Mouse (Mus musculus): ENCODE data around the gene Mbd5. TPM values are rescaled to one million over a fixed set of nuclear protein-coding genes. Genes with fewer than 3 reads are reported as not detected.

The Mbd5 gene
- polyA plus RNA-seq, 1 experiment from 2014 or later: 18.5 TPM

DNA sequence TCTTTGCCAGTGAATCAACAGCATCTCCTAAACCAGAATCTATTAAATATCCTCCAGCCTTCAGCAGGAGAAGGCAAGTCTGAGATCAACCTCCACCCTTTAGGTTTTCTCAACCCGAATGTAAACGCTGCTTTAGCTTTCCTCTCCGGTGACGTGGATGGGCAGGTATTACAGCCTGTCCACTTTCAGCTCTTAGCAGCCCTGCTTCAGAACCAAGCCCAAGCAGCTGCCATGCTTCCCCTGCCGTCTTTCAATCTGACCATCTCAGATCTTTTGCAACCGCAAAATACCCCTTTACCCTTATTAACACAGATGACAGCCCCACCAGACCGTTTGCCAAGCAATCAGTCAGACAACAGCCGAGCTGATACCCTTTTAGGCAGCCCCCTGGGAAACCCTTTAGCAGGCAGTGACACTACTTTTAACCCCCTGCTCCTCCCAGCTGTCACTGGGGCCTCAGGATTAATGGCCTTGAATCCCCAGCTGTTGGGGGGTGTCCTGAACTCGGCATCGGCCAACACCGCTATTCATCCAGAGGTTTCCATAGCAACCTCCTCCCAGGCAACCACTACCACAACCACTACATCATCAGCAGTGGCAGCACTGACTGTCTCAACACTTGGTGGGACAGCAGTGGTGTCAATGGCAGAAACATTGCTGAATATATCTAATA lies 323.1 kb downstream of the Mbd5 start:
- 32% methylated on average over 11 of the region's 11 CpGs for WGBS
- H3K27me3 ChIP-seq (replicated peaks): no peaks in the 10 kb centered on the region
- no peak for ATAC-seq (ENCODE audit: extremely low read depth, insufficient number of reproducible peaks, low FRiP score, low TSS enrichment)
- no peak overlapping the region for H3K4me3 ChIP-seq
- no peak overlapping the region for H3K27ac ChIP-seq (replicated peaks)
- H3K9ac ChIP-seq: no peak overlapping the region
- H3K4me2 ChIP-seq: no peak overlapping the region
- peaks cover 5% of the 10 kb centered on the region; the same call in 1 of the 2 replicates for H3K4me1 ChIP-seq
- no peaks in the 10 kb centered on the region for H3K9me3 ChIP-seq
- peaks cover 3% of the 10 kb centered on the region for H3K36me3 ChIP-seq

- 77% methylated on average over 4 of the region's 4 CpGs for WGBS
- no peaks in the 10 kb centered on the region for H3K27me3 ChIP-seq (replicated peaks)
- no peak overlapping the region for H3K9ac ChIP-seq
- no peaks in the 10 kb centered on the region for H3K9me3 ChIP-seq
- H3K4me3 ChIP-seq: no peak overlapping the region
- peaks cover 12% of the 10 kb centered on the region for H3K36me3 ChIP-seq
- H3K27ac ChIP-seq (replicated peaks): no peak overlapping the region
- H3K4me1 ChIP-seq: peaks cover 5% of the 10 kb centered on the region; the same call in 1 of the 2 replicates
- no peak overlapping the region for H3K4me2 ChIP-seq
- no peak for ATAC-seq (ENCODE audit: extremely low read depth, insufficient number of reproducible peaks, low FRiP score, low TSS enrichment)
Observed at GRCm38 (mm10) chr2:49276017-49276722, 326.9 kb downstream of the Mbd5 start.

DNA sequence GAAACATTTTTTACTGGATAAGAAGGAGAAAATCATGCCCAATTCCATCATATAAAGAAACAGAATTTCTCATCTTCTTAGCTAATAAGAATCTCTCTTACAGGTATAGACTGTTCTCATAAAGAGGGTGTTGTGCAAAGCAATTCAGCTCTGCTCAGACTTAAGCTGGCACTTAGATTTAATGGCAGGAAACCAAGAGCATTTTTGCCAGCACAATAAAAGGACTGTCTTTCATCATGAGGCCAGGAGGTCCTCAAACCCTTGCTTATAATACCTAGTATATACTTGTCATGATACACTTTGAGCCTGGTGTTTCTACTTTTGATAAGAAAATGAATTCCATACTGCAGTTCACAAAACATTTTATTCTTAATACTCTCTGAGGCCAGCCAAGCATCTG lies 331.2 kb downstream of the Mbd5 start:
- Histone ChIP-seq H3K4me2 (no peak overlapping the region), H3K4me1 (no peaks in the 10 kb centered on the region), H3K36me3 (peaks cover 12% of the 10 kb centered on the region), H3K9ac (no peak overlapping the region), H3K27ac (replicated peaks) (no peak overlapping the region), H3K27me3 (replicated peaks) (no peaks in the 10 kb centered on the region), H3K4me3 (no peak overlapping the region), H3K9me3 (no peaks in the 10 kb centered on the region)
- no peak for ATAC-seq (ENCODE audit: extremely low read depth, insufficient number of reproducible peaks, low FRiP score, low TSS enrichment)

DNA sequence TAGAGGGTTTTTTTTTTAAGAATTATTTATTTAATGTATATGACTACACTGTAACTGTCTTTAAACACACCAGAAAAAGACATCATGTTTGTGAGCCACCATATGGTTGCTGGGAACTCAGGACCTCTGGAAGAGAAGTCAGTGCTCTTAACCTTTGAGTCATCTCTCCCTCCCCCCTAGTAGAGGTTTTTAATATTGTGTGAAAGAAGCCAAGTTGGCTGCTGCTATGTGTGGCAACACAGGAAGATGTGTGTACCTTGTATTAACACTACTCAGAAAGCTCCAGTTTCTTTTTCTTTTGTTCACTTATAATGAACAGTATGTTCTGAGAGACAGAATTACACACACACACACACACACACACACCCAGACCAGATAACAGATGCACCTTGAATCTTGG lies 334.3 kb downstream of the Mbd5 start:
- H3K27ac ChIP-seq (replicated peaks): no peak overlapping the region
- H3K9me3 ChIP-seq: no peaks in the 10 kb centered on the region
- H3K27me3 ChIP-seq (replicated peaks): no peaks in the 10 kb centered on the region
- H3K36me3 ChIP-seq: peaks cover 4% of the 10 kb centered on the region; the same call in 1 of the 2 replicates
- no peak overlapping the region for H3K4me2 ChIP-seq
- no peak for ATAC-seq (ENCODE audit: extremely low read depth, insufficient number of reproducible peaks, low FRiP score, low TSS enrichment)
- no peak overlapping the region for H3K4me3 ChIP-seq
- no peaks in the 10 kb centered on the region for H3K4me1 ChIP-seq
- H3K9ac ChIP-seq: no peak overlapping the region

DNA sequence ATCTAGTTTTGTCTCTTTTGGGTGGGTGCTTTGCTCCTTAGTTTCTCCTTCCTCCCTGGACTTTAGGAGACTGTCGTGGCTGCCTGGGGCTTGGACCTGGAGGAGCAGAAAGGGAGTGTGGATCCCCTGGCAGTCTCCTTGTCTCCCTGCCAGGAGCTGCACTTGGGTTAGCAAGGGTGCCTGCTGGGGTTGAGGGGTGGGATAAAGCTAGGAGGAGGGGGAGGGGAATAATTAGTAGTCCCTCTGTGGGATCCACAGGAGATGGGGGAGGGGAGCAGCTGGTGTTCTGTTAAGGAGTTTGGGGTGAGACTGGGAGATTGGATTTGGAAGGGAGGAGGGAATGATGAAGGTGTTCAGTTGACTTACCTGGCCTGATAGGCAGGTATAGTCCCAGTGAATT lies 337.7 kb downstream of the Mbd5 start:
- H3K9me3 ChIP-seq: no peaks in the 10 kb centered on the region
- no peaks in the 10 kb centered on the region for H3K27me3 ChIP-seq (replicated peaks)
- H3K4me2 ChIP-seq: no peak overlapping the region
- no peak for ATAC-seq (ENCODE audit: extremely low read depth, insufficient number of reproducible peaks, low FRiP score, low TSS enrichment)
- no peak overlapping the region for H3K27ac ChIP-seq (replicated peaks)
- no peaks in the 10 kb centered on the region for H3K4me1 ChIP-seq
- no peak overlapping the region for H3K4me3 ChIP-seq
- 31% methylated on average over 1 of the region's 1 CpGs for whole genome bisulfite sequencing
- H3K36me3 ChIP-seq: peaks cover 10% of the 10 kb centered on the region
- H3K9ac ChIP-seq: no peak overlapping the region

- no peak overlapping the region for H3K4me3 ChIP-seq
- ATAC-seq (ENCODE audit: extremely low read depth, insufficient number of reproducible peaks, low FRiP score, low TSS enrichment): no peak
- H3K4me1 ChIP-seq: no peaks in the 10 kb centered on the region
- no peak overlapping the region for H3K4me2 ChIP-seq
- no peak overlapping the region for H3K9ac ChIP-seq
- 70% methylated on average over 2 of the region's 2 CpGs for WGBS
- no peaks in the 10 kb centered on the region for H3K27me3 ChIP-seq (replicated peaks)
- no peaks in the 10 kb centered on the region for H3K9me3 ChIP-seq
- no peak overlapping the region for H3K27ac ChIP-seq (replicated peaks)
- peaks cover 10% of the 10 kb centered on the region for H3K36me3 ChIP-seq
Observed at GRCm38 (mm10) chr2:49291709-49292108, 342.4 kb downstream of the Mbd5 start.

DNA sequence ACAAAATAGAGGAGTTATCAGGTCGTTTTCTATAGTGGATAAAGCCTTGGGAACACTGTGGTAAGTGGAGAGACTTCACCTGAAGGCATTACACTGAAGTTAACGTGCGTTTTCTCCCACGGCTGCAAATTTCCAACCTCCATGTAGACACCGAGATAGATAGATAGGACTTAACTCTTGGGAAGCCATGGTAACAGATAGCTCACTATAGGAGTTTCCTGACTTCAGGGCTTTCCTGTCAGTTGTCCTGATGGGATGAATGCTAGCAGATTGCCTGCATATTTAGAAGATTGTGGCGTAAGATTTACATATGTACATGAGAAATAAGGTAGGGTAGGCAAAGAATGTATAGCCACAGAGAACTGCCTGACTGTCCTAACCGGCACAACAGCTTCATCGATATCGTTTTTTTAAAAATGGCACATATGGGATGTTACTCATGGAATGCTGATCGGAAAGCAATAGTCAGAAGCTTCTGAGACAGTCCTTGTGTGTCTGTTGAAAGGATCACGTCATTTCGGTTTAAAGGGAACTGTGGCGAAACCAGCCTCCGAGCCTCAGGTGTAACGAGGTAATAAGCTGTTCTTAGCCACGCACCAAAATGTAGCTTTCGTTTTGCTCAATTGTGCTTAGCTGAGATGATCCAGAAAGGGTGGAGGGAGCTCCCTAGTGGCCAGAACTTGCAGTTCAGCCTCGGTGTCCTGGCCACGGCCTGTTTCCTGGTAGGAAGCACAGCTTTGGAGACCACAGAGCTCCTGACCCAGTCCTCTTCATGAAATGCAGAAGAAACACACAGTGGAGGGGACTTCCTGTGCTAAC lies 363.5 kb downstream of the Mbd5 start:
- no peak; the same call in 1 of the 2 replicates for ATAC-seq (ENCODE audit: extremely low read depth, insufficient number of reproducible peaks, low FRiP score, low TSS enrichment)
- WGBS: 35% methylated on average over 19 of the region's 19 CpGs

GRCm38 (mm10) chr2:49333594-49333993 lies 384.3 kb downstream of the Mbd5 start:
- Histone ChIP-seq H3K4me1 (no peaks in the 10 kb centered on the region), H3K9me3 (no peaks in the 10 kb centered on the region), H3K9ac (no peak overlapping the region), H3K36me3 (no peaks in the 10 kb centered on the region), H3K4me3 (no peak overlapping the region), H3K27me3 (replicated peaks) (no peaks in the 10 kb centered on the region), H3K27ac (replicated peaks) (no peak overlapping the region), H3K4me2 (no peak overlapping the region)
- 81% methylated on average over 7 of the region's 7 CpGs for WGBS
- ATAC-seq (ENCODE audit: extremely low read depth, insufficient number of reproducible peaks, low FRiP score, low TSS enrichment): no peak

More for the DNA sequence above, 363.5 kb downstream of the Mbd5 start:
- Histone ChIP-seq H3K4me3 (peak overlapping the region; percentile 59), H3K27ac (replicated peaks) (no peak overlapping the region), H3K4me1 (peaks cover 4% of the 10 kb centered on the region), H3K36me3 (no peaks in the 10 kb centered on the region), H3K9ac (peak overlapping the region; percentile 77), H3K9me3 (no peaks in the 10 kb centered on the region), H3K27me3 (replicated peaks) (no peaks in the 10 kb centered on the region), H3K4me2 (peak overlapping the region; percentile 76)

GRCm38 (mm10) chr2:49335267-49335666 lies 386.0 kb downstream of the Mbd5 start:
- no peaks in the 10 kb centered on the region for H3K27me3 ChIP-seq (replicated peaks)
- WGBS: 85% methylated on average over 9 of the region's 9 CpGs
- no peaks in the 10 kb centered on the region for H3K9me3 ChIP-seq
- no peak overlapping the region for H3K4me2 ChIP-seq
- no peaks in the 10 kb centered on the region for H3K4me1 ChIP-seq
- H3K4me3 ChIP-seq: no peak overlapping the region
- H3K36me3 ChIP-seq: no peaks in the 10 kb centered on the region
- no peak overlapping the region for H3K27ac ChIP-seq (replicated peaks)
- ATAC-seq (ENCODE audit: extremely low read depth, insufficient number of reproducible peaks, low FRiP score, low TSS enrichment): no peak
- H3K9ac ChIP-seq: no peak overlapping the region

GRCm38 (mm10) chr2:49344287-49344686 lies 395.0 kb downstream of the Mbd5 start:
- H3K9me3 ChIP-seq: no peaks in the 10 kb centered on the region
- no peak overlapping the region for H3K9ac ChIP-seq
- peaks cover 9% of the 10 kb centered on the region for H3K4me1 ChIP-seq
- no peak overlapping the region for H3K4me2 ChIP-seq
- no peaks in the 10 kb centered on the region for H3K36me3 ChIP-seq
- H3K4me3 ChIP-seq: no peak overlapping the region
- H3K27ac ChIP-seq (replicated peaks): no peak overlapping the region
- H3K27me3 ChIP-seq (replicated peaks): no peaks in the 10 kb centered on the region
- 76% methylated on average over 2 of the region's 2 CpGs for WGBS
- no peak for ATAC-seq (ENCODE audit: extremely low read depth, insufficient number of reproducible peaks, low FRiP score, low TSS enrichment)

DNA sequence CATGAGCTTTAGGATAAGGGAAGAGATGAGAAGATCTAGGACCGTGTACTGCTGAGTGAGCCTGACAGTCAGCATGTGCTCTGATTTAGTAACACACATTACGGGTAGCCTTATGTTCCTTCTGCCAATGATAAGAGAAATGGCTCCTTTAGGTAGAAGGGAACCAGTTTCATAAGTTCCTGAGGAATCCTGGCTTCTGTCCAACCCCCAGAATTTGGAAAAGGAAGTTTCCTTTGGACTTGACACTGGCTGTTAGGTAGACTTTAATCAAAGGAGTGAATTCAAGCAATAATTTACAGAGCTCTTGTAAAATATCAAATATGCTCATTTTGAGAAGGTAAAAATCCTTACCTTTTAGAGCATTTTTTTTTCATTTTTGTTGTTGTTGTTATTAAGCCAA lies 396.5 kb downstream of the Mbd5 start:
- 41% methylated on average over 2 of the region's 2 CpGs for WGBS
- no peaks in the 10 kb centered on the region for H3K27me3 ChIP-seq (replicated peaks)
- H3K9ac ChIP-seq: no peak overlapping the region
- no peak overlapping the region for H3K27ac ChIP-seq (replicated peaks)
- no peak overlapping the region for H3K4me3 ChIP-seq
- no peaks in the 10 kb centered on the region for H3K9me3 ChIP-seq
- H3K4me1 ChIP-seq: peaks cover 24% of the 10 kb centered on the region
- no peak for ATAC-seq (ENCODE audit: extremely low read depth, insufficient number of reproducible peaks, low FRiP score, low TSS enrichment)
- no peaks in the 10 kb centered on the region for H3K36me3 ChIP-seq
- no peak overlapping the region for H3K4me2 ChIP-seq
